Mouse (Mus musculus) cerebellum, adult 9-11 months (tissue): ENCODE measurements around the gene Mbtd1.

ENCODE experiments used
- DNase-seq: peaks from one replicate; pipeline ENCODE4 v3.0.0; 2022

The Mbtd1 gene

DNA sequence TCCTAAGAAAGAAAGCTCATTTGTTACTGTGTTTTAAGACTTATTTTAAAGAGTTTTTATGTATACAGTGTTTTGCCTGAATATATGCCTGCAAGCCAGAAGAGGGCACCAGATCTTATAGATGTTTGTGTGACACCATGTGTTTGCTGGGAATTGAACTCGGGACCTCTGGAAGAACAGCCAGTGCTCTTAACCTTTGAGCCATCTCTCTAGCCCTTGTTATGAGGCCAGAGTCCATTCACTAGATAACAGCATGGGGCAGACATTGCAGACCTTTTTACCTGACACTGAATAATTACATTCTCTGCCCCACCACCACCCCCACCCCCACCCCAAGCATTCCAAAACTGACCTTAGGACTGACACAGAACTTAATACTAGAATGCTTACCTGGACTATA lies 64.4 kb downstream of the Mbtd1 start:
- no peak for DNase-seq

GRCm38 (mm10) chr11:93952376-93952775 lies 66.7 kb downstream of the Mbtd1 start:
- no peak for DNase-seq

- peak; percentile 74 for DNase-seq
These were observed 69.1 kb downstream of the Mbtd1 start for GRCm38 (mm10) chr11:93954738-93955255.

- peak; percentile 84 for DNase-seq
These were observed 69.9 kb downstream of the Mbtd1 start for GRCm38 (mm10) chr11:93955256-93956150.

DNA sequence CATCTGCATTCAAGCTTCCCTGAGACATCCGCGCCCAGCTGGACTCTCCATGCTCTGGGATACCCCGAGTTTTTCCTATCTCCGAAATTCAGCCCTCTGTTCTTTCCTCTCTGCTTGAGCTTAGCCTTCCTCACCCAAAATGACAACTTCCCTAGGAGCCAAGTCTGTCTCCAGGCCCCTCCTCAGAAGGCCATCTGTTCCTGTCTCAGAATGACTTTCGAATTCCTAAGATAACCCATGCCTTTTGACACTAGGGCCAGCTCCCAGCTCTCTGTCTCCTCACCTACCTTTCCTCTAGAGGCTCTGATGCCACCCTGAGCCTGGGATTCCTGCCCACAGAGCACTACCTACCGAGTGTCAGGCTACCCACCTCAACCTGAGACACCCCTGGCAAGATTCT lies 70.5 kb downstream of the Mbtd1 start, which contains the start of gene Nme2:
Gene Nme2 (minus strand): TSS at position 101 of the 400 bp plus-strand sequence.
- peak; percentile 48 for DNase-seq

DNA sequence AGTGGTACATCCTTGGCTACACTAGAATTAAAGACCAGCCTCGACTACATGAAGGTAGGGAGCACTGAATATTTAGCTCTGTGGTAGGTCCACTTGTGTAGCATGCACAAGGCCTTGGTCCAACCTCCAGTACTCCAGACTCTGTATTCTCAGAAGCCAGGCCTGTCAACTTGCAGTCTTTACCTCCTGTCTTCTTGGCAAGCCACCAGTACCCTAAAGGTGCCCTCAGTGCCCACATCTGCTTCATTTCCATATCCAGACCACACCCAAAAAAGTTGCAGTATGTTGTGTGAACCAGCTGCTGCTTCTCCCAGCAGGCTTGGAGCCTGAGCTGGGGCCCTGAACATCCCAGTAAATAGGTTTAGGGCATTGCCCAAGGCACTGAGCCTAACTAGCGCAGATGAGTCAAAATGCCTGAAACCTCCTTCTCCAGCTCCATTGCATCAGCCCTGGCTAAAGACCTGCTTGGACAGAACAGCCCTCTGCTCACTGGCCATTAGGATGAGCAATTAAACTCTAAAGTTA lies 71.4 kb downstream of the Mbtd1 start:
- no peak for DNase-seq

DNA sequence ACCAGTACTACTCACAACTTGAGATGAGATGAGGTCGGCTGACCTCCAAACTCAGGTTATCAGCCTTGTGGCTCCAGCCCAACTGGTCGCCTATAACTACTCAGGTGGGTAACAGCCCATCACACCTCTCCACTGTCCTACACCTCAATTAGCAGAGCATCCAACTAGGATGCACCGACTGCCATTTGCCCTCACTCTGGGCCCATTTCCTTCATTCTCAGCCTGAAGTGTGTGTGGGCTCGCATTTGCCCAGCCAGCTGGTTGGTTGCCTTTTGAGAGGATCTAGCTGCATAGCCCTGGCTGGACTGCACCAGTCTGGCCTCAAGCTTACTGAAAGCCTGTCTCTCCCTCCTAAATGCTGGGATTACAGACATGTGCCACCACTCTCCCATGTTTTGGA lies 72.1 kb downstream of the Mbtd1 start:
- no peak for DNase-seq

DNA sequence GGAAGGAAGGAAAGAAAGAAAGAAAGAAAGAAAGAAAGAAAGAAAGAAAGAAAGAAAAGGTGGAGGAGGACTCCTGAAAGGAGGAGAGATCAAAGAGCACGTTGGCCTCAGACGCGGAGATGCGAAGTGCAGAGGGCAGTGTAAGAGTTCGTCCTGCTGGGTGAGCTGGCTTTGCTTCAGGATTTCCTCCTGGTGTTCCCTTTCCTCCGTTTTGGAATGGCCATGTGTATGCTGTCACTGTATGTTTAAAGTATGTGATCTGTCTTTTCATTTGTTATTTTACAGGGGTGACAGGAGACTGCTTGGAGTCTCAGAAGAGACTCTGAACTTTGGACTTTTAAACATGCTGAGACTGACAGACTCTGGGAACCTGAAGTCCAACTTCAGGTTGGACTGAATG lies 75.8 kb downstream of the Mbtd1 start:
- no peak for DNase-seq

DNA sequence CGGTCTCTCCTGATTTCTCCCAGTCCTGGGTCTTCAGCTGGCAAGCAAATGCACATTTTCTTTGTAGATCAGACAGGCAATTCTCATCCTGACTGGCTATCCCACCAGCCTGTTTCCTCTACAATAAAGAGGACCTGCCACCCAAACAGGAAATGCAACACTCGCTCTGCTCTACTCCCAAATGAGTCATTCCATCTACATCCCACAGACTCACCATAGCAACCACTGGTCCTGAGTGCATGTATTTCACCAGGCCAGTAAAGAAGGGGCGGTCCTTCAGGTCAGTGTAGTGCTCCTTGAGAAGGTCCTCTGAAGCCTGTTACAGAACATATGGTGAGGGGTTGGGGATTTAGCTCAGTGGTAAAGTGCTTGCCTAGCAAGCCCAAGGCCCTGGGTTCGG lies 77.4 kb downstream of the Mbtd1 start:
- DNase-seq = no peak

GRCm38 (mm10) chr11:93965391-93965790 lies 79.7 kb downstream of the Mbtd1 start:
- no peak for DNase-seq

- DNase-seq = no peak
These were observed 81.7 kb downstream of the Mbtd1 start for GRCm38 (mm10) chr11:93967381-93967780.

DNA sequence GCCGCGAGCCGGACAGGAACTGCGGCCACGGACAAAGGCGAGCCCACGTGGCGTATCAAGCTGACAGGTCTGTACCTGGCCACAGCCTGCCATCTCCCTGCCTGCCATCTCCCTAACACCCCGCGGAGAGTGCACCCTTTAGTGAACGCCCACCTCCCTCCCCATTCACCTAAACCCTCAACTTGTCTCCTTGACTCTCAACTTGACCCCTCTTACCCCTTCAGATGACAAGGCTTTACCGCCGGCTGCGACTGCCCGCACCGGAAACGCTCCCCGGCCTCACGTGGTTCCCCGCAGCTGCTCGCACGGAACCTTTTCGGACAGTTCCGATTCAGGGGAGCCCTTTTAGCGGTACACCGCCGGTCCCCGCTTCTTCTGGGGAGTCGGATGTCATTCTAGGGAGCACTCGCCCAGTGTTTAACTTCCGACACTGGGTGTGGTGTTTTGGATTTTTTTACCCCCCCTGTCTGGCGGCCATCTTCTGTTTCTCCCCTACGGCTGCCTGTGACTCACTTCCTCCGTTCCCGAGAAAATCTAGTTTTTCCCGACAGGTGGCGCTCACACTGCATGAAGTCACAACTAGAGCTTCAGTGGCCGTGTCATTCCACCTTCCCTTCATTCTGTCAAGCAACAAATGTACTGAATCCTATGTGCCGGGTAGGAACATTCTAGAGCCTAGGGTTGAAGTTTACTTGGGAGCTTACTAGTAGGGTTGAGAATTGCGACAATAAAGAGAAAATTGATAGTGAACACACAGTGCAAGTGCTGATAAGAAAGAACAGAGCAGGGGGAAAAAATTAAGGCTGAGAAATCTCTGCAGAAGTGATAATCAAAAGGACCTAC lies 82.6 kb downstream of the Mbtd1 start, which contains the start of the genes Gm20390 and Nme1:
Gene Gm20390 (minus strand): TSS at position 289 of the 843 bp plus-strand sequence.
Gene Nme1 (minus strand): TSS at position 517 of the 843 bp plus-strand sequence.
- DNase-seq = peak; percentile 98

DNA sequence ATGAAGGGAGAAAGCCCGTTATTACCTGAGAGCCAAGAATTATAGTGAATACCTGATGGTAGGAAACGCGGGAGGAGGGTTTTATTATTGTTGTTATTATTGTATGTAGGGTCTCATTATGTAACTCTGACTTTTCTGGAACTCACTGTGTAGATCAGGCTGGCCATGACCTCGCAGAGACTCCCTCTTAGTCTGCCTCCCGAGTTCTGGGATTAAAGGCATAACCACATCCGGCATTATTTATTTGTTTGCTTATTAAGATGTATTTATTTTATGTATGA lies 83.1 kb downstream of the Mbtd1 start:
- no peak for DNase-seq

DNA sequence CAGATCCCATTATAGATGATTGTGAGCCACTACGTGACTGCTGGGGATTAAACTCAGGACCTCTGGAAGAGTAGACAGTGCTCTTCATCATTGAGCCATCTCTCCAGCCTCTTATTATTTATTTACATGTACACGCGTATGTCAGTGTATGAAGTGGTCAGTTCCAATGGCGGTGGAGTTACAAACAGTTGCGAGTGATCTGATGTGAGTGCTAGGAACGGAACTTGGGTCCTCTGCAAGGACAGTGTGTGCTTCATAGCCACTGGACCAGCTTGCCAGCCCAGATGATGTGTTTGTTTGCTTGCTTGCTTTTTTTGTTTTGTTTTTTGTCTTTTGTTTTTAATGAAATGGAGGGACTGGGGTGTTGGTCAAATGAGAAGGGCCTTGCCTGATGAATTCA lies 83.5 kb downstream of the Mbtd1 start:
- peak; percentile 45 for DNase-seq

GRCm38 (mm10) chr11:93969799-93970198 lies 84.1 kb downstream of the Mbtd1 start:
- no peak for DNase-seq

DNA sequence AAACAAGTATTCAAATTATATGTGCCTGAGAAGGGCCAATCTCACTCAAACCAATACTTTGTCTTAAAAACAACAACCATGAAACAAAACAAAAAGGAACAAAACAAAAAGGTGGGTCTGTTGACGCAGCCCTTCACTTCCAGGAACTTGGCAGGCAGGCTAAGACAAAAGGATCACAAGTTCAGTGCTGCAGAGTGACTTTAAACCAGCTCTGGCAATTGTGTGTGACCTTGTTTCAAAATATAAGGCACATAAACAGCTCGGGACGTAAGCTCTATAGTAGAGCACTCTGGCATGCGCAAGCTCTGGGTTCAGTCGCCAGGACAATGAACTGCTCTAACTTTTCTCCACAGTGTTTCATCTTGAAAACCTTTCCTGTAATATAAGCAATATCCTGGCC lies 87.3 kb downstream of the Mbtd1 start:
- DNase-seq = no peak

- DNase-seq = no peak
These were observed 93.9 kb downstream of the Mbtd1 start for GRCm38 (mm10) chr11:93979502-93980049.

GRCm38 (mm10) chr11:93984619-93985018 lies 99.0 kb downstream of the Mbtd1 start:
- DNase-seq = no peak

DNA sequence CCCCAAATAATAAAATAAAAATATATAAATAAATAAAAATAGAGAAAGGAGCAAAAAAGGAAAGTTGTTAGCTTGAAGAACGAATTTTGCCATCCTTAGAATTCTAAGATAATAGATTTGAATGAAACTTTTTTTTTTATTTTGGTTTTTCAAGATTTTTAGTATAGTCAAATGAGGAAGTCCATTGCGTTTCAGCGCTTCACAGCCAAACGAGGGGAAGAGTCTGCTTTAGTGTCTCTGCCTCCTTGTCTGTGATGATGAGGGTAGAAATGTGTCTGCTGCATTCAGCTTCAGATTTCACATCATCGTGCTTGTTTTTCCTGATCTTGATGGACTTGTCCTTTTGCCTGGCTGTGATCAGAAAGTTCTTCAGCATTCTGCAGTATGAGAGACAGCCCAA lies 99.6 kb downstream of the Mbtd1 start:
- no peak for DNase-seq

DNA sequence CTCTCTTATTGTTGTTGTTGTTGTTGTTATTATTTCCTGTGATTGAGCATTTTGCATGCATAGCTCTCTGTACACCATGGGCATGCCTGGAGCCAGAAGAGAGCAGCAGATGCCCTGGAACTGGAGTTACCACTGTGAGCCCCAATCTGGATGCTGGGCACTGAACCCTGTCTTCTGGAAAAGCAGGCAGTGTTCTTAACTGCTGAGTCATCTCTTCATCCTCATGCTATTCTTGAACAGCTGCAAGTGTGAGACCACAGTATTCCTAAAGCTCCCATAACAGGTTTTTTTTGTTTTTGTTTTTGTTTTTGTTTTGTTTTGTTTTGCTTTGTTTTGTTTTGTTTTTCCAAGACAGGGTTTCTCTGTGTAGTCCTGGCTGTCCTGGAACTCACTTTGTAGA lies 100.6 kb downstream of the Mbtd1 start:
- DNase-seq = no peak

GRCm38 (mm10) chr11:93987026-93987425 lies 101.4 kb downstream of the Mbtd1 start:
- no peak for DNase-seq

DNA sequence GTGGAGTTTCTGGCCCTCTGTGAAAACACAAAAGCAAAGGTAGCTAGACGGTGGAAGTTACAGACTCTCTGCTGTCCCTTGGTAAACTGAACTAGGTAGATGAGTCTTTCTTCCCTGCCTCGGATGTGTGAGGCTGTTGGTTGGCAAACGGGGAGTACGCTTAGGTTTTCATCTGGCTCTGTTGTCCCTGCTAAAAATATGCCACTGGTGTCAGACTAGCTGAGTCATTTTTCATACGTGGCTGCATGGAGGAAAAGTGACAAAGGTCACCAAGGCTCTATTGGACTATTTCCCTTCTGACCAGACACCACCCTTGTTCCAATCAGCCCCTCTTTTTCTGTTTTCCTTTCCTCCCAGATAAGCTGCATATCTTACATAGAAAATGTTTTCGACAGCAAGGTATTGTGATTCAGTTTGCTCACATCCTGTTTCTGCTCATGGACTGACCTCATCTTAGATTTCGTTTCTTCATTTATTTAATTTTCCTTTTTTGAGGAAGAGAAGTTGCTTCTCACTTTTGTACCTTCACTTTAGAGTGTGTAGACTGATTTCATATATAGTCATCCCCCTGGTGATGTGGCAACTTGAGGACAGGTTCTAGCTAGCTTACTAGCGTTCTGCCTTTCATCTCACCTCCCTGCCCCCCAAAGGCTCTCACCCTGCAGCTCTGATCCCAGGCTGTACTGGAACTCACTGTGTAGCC lies 102.1 kb downstream of the Mbtd1 start:
- DNase-seq = no peak
